Mouse (Mus musculus) ES-E14 (cell line): ENCODE measurements at regions not wholly inside any gene's neighbourhood (a gene's known extent, or its start where the extent isn't known, plus 50 kb on each side); places are given as distances from the start of the nearest gene placed in this dataset.

ENCODE experiments used
- CHD2 ChIP-seq: IDR thresholded peaks from 2 replicates; pipeline ENCODE4 v1.6.1; 2014; ENCODE audit warnings: mild to moderate bottlenecking, low read depth, low read length, inconsistent platforms
- HCFC1 ChIP-seq: IDR thresholded peaks from 2 replicates; pipeline ENCODE4 v1.6.1; 2012; ENCODE audit warnings: low read length, inconsistent platforms, borderline replicate concordance; ENCODE audit not compliant: insufficient read depth
- ZC3H11A ChIP-seq: IDR thresholded peaks from 2 replicates; pipeline ENCODE4 v1.6.1; 2012; ENCODE audit warnings: low read depth, mild to moderate bottlenecking, inconsistent platforms, low read length, borderline replicate concordance
- ZNF384 ChIP-seq: IDR thresholded peaks from 2 replicates; pipeline ENCODE4 v1.6.1; 2012; ENCODE audit warnings: low read depth, low read length, inconsistent platforms

GRCm38 (mm10) chr8:26432161-26432919, 313.0 kb downstream of the Gm45692 start:
- TF ChIP-seq HCFC1 (no peak), ZNF384 (no peak), ZC3H11A (no peak), CHD2 (no peak)
